22 mouse cellular contexts compared by ENCODE assay signal in the genomic region with DNA sequence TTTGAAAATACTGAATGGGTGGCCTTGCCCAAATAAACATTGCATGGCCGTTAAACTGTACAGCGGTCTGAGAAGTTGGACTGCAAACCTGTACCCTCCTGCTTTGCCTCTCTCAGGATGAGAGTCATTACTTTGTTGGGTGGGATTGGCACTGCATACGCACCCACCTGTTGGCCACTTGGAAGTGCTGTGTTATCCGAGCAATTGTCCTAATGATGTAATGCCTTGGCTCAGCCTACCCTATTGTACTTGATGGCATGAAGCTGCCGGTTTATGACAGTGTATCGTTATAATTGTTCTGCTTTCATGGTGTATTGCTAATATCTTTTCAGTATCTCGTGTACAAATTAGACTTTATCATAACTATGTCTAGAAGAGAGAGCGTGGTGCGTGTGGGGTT.
A peak's percentile ranks its signal among the peaks of the same experiment; 100 is the strongest.
DNase-seq lines count a peak whose midpoint lies in the region; ATAC-seq and TF ChIP-seq lines count a peak whose summit lies in the region.
"Had no signal": no experiment of that assay in that cellular context is flagged by ENCODE, and none has a peak within 500 bp of the region (broad histone marks: within the 10 kb centered on the region; RNA-seq: fewer than 3 reads in every experiment).

No protein-coding gene starts in this region.

- peak; percentile 51 for ATAC-seq in Patski
- ATAC-seq: CD4-positive, CD25-positive, alpha-beta regulatory T cell, adult 4 months; forebrain, embryonic 14.5 days; forebrain, postnatal 0 days had no signal

- 43% methylated on average over 9 of the region's 9 CpGs for WGBS in lung, adult 2 months

- no peak for TF ChIP-seq CTCF in lung, adult 2 months (IDR thresholded peaks at IDR 0.05; ENCODE audit: insufficient read depth, low read length)
- TF ChIP-seq CTCF in Patski (IDR thresholded peaks at IDR 0.05), result no peak

- peaks cover 5% of the 10 kb centered on the region for H3K4me1 ChIP-seq in lung, adult 2 months (ENCODE audit: control insufficient read depth, insufficient read depth, low read length)
- H3K4me1 ChIP-seq: embryonic facial prominence, embryonic 12.5 days; hindbrain, embryonic 12.5 days; hindbrain, embryonic 15.5 days had no signal

- POLR2A ChIA-PET in Patski (lab: Charles Lee), result no interaction called here

- in situ Hi-C loops in Patski (cut with MboI; ENCODE audit: low pct_unique_long_range_greater_than_20kb), result loop anchor here (25.0 kb wide), 2 partner anchors 264 to 389 kb away; no protein-coding TSS in a partner anchor

- H3K4me3 ChIP-seq in lung, adult 2 months (replicated peaks; ENCODE audit: extremely low read depth, low read depth, low read length), result no peak overlapping the region
- H3K4me3 ChIP-seq: embryonic facial prominence, embryonic 12.5 days; embryonic facial prominence, embryonic 15.5 days; heart, adult 2 months; heart, embryonic 10.5 days; heart, embryonic 13.5 days; hindbrain, embryonic 12.5 days; hindbrain, embryonic 15.5 days had no signal

- peak; percentile 23 for DNase-seq in lung, postnatal 10 days
- no peak for DNase-seq in lung, adult 2 months
- peak; percentile 34 for DNase-seq in Muller cell, postnatal 12 days (ENCODE audit: inconsistent ontology term)
- DNase-seq in Patski (ENCODE audit: low read depth, low spot score), result no peak
- DNase-seq in cerebellum, adult 9-11 months, result no peak
- no peak for DNase-seq in kidney, postnatal 14 days
- DNase-seq: adrenal gland, postnatal 10 days; adrenal gland, postnatal 36 days; cerebellum, adult 18-20 months; cerebellum, adult 9-10 months; cerebellum, postnatal 25 days; forebrain, postnatal 0 days; gastrocnemius, postnatal 25 days; heart, adult 2 months had no signal

- CTCF ChIA-PET in Patski (lab: Charles Lee), result interaction anchor here (1.2 kb wide), 1 partner anchor 11 kb away, joined by 5 read pairs; no protein-coding TSS in a partner anchor

- TF ChIP-seq POLR2A in lung, adult 2 months (IDR thresholded peaks at IDR 0.05; ENCODE audit: borderline replicate concordance, extremely low read depth, low read depth, low read length), result no peak

- H3K27me3 ChIP-seq in Patski, result no peaks in the 10 kb centered on the region
- H3K27me3 ChIP-seq: embryonic facial prominence, embryonic 12.5 days; embryonic facial prominence, embryonic 15.5 days; heart, embryonic 13.5 days; hindbrain, embryonic 12.5 days; hindbrain, embryonic 15.5 days had no signal

Comparison
In these comparisons a context has a peak if more than half of its experiments do, and no peak if none do; other contexts are left out.
1. DNase-seq: peak in lung, postnatal 10 days (single experiment) and Muller cell, postnatal 12 days (single experiment); none in lung, adult 2 months (single experiment), Patski (single experiment), cerebellum, adult 9-11 months (single experiment) and kidney, postnatal 14 days (single experiment).